Mouse (Mus musculus) T-helper 1 cell (primary cell): ENCODE measurements at regions not wholly inside any gene's neighbourhood (a gene's known extent, or its start where the extent isn't known, plus 50 kb on each side); places are given as distances from the start of the nearest gene placed in this dataset.

ENCODE experiments used
- in situ Hi-C: fragments of 300-600 bp; cut with MboI, MseI; formaldehyde crosslinking; loops from one replicate; pipeline ENCODE4 v1.15.1; 2025; ENCODE audit warnings: high pct_unique_total_duplicates

DNA sequence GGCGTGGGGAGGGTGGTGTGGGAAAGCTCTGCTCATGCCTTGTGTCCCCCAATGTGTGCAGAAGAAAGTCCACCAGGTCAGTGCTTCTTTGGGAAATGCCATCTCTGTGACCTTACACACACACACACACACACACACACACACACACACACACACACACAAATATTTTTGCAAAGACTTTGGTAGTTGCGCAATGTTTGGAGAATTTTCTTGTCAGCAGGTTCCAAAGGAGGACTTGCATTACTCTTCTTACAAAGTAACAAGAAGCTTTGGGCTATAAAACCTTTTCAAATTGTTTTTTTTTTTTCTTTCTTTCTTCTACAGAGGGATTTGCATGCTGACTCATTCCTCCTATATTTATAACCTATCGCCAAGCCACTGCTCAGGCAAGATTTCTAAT, 59.1 kb upstream of the Npvf start:
- in situ Hi-C loops, result no loop called here

DNA sequence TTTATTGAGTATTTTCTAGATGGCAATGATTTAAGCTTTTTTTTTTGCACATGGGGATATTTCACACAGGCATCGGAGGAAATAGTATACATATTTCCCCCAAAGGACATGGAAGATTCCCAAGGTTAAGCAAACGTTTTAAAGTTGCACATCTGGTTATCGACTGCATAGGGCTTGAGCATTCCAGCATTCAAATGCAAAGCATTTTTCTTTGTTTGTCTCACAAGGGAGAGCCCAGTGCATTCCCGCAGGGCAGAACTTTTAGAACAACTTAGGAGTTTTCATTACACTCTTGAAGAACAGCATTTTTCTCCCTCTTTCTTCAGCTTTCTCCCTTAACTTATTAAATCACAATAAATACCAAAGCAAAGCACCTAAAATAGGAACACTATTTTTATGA, 64.4 kb upstream of the Npvf start:
- in situ Hi-C loops, result no loop called here

DNA sequence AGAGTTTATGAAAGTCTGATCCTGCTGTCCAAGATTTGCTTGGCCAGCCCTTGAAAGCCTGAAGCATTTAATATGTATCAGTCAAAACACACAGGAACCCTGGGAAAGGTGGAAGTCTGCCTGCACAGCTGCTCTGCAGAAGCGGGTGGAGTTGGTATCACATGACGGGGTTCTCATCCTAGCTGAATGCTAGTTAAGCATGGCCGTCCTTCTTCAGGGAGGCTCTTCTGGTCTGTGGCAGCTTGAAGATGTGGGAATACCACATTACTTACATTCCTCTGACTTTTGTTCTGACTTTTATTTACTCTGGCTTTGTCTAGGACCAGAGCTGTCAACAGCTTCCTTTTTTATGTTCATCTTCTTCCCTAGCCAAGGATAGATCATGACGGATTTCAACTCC, 66.1 kb upstream of the Npvf start:
- in situ Hi-C loops, result loop anchor here (10.0 kb wide), 1 partner anchor 1204 kb away; no protein-coding TSS in a partner anchor

DNA sequence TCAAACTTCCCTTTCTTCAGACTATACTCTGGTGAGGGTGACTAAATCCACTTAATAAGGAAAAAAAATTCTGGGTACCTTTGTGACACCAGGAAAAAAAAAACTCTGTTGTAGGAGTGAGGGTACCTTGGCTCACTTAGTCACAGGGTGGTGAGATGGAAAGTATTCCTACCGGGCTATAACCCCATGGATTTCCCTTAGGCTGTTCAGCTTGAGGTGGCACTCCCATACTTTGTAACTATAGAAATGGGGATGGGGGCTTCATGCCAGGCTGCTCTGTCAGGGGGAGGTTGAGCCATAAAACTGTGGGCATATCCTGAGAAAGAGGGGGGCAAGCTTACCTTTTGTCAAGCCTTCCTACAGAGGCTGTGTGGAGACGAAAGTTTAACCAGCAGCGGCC, 71.4 kb upstream of the Npvf start:
- in situ Hi-C loops, result loop anchor here (10.0 kb wide), 1 partner anchor 1199 kb away; no protein-coding TSS in a partner anchor

DNA sequence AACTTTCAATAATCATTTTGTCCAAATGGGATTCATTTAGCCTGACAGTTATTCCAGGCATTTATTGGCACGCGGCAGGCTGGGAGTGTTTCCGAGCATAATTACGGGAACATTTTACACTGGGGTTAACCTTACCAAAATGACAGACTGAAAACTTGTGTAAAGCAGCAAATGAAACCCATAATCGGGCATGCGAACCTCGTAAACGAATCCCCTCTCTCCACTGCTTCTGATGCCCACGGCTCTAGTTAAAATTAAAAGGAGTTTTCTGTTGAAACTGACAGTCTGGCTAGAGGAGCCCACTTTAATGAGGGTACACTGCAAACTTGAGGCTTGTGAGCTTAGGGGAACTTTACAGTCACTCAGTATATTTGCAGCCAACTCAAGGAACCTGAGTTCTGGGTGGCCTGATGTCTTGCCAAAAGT, 71.9 kb upstream of the Npvf start:
- in situ Hi-C loops, result loop anchor here (10.0 kb wide), 1 partner anchor 1199 kb away; no protein-coding TSS in a partner anchor

DNA sequence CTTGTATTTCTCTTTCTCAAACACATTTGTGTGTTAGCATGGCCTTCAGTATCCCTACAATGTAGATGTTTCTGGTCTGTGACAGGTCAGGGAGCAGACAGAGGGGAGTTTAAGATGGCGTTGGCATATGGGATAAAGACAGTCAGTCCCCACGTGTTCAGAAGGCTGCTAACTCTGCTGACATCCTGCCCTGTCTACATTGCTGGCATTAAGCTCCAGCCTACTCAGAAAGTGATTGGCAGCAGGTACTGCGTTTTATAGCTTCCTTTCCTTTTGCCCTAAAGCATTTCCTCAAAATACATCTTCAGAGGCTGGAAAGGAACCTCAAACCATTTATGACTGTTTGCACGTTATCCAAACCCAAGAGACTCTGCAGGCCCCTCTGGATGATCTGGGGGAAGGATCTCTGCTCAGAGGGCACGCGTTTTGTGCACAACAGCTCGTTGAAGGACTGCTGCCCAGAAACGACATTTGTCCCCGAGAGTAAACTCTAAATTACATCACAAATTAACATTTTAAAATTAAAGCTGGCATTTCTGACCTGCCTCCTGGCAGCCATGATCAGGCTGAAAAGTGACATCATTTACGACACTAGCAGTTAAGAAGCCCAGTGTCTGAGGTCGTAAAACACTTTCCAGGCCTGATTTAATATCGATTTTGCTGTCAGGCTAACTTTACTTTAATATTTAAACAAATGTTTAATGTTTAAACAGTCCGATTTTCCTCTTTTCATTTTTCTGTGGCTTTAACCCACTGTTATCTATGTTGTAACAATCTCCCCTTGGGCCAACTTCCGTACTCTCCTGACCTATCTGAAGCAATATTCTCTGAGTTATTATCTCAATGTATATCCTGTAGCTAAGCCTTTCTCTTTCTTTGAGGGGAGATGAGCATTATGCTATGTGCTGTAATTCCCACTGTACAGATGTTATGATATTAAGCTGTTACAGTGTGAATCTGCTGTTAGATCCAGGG, 76.8 kb upstream of the Npvf start:
- in situ Hi-C loops, result no loop called here

DNA sequence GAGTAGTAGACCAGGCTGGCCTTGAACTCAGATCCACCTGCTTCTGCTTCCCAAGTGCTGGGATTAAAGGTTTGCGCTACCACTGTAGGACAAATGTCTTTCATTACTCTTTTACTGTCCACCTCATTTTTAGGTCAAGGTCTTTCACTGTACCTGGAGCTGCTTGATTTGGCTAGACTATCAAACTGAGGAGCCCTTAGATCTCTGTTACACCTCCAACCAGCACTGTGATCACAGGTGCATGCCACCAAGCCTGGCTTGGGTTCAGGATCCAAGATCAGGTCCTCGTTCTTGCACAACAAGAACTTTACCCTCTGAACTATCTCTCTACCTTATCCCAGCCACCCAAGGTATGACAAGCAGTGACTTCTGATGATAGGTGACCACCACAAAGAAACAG, 80.5 kb upstream of the Npvf start:
- in situ Hi-C loops, result no loop called here

DNA sequence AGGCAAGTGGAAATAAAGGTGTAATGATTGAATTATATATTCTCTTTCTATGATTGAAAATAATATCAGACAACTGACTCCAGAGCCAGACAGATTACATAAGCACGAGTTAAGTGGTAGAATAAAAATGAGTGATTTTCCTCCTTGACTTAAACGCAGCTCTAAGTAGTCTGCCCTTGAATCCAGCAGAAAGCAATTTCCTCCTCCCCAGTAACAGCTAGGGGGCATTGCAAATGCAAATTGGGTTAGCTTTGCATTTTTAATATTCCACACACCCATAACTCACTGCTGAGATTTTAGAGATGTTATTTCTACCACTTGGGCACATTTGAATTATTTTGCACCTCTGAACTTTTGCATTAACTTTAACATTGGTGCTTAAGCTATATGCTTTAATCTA, 81.6 kb upstream of the Npvf start:
- in situ Hi-C loops, result no loop called here

DNA sequence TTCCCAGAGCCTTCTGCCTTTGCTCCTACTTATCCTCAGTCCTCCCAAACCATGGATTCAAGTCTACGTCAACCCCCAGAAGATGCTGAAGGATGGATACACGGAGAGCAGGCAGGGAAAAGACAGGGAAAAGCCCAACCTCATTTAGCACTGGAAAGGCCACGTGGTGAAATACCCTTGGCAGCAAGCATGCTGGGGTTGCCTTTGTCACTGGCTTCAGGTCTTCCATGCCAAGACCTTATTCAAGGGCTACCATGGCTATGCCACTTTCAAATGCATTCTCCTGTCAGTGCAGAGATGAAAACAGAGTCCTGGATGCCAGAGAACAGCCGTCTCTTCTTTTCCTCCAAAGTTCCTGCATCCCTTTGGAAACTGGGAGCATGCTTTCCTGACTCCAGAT, 87.8 kb upstream of the Npvf start:
- in situ Hi-C loops, result no loop called here

DNA sequence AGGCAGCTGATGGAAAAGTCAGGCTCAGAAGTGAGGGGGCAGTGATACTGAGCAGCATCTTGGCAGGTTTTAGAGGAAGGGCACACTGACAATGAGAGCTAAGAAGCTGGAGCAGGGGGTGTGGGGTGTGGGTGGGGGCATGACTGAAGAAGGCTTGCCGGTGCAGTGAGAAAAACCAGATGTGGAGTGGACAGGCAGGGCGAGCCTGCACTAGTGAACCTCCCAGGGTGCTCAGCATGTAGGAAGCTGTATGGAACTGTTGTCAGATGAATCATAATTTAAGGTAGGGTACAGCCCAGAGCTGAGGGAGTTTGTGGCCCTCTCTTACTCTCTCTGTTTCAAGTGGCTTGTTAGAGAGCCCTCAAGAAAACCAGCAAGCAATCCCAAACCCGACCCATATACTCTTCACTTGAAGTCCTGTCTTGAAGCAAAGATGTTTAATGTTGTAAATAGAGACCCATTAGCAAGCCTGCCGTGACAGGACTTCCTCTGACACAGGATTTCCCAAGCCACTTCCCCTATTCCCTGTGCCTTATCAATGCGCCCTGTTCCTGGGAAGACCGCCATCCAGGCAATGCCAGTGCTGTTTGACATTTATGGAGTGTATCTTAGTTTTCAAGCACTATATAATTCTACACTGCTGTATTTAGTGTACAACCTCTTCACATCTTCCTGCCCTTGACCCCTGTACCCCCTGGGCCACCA, 90.4 kb upstream of the Npvf start:
- in situ Hi-C loops, result no loop called here

DNA sequence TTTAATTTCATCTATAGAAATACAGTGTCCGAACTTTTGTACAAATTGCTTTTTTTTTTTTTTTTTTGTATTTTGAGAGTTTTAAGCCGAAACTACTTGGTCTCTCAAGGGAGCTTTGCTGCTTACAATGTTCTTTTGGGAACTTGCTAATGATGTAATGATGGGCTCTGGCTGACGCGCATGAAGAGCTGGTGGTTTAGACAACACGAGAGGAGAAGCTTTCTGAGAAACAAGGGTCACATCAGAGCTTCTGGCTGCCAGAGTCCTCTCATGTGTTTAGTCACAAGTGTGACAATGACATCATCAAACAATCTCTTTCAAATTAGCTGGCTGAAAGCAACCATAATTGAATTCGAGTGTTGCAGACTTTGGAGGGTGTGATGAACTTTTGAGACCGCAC, 98.9 kb upstream of the Npvf start:
- in situ Hi-C loops, result no loop called here

DNA sequence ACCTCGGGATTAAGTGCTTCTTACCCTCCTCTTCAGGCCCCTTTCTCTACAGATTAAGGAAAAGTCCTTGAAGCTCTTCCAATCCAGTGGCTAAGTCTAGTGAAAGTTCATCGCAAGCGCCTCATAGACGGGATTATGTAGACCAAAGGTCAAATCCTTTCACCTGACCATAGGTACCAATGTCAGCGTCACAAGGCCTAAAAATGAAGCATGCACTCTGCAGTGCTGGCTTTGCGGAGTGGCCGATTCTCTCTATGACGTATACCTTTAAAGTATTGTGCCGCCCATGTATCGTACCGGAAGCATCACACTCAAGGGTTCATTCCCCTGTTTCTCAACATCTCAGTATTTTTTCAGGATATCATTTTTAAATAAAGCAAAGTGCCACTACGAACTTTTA, 100.5 kb upstream of the Npvf start:
- in situ Hi-C loops, result no loop called here

DNA sequence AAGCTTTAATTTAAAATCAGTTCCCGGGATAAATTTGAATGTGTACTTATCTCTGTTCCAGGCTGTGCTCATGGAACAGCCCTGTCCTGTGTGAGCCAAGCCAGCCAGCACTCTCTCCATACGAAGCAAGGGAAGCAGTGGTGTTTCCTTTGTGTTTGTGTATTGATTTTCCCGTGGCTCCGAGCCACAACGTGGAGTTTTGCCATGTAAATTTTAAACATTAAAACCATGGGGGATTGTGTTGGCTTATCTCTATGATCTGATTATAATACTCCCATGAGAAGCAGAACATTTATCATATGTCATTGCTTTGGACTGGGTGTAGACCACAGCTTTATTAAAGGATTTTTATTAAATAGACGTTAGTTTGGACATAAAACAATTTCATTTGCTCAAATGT, 106.1 kb upstream of the Npvf start:
- in situ Hi-C loops, result no loop called here

DNA sequence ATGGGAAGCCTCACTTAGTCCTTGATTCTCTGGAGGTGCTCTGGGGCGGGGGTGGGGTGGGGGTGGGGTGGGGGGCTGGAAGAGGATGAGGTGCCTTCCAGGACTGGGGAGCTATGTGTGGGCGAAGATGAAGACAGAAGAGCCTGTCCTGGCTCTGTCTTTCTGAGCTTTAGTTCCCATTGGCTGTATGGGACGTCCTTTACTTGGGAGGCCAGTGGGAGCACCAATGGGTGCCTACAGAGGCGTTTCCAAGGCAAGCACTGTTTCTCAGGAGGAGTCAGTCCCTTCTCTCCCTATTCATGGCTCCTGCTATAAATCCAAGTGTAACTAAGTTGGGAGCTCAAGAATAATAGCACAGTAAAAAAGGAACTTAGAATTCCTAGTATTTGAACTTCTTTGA, 108.9 kb upstream of the Npvf start:
- in situ Hi-C loops, result no loop called here

DNA sequence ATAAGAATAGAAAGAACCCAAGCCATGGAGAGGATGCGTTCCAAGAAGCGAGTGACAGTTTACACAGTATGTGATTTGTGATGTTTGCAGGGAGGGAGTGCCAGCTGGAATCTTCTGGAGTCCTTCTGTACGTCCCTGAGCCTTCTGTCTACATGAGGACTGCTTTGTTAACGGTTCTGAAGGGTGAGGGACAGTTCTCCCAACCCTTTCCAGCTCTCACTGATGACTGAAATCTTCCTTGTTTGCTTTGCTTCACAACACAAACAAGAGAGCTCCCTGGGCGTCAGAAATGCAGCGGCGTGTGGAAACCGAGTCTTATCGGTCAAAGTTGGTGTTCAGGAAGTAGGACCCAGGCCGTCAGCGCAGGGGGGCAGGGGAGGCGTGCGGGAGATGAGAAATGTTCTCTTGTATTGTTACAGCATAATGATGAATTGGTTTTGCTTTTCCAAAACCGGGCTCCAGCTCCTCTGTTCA, 112.2 kb upstream of the Npvf start:
- in situ Hi-C loops, result no loop called here

DNA sequence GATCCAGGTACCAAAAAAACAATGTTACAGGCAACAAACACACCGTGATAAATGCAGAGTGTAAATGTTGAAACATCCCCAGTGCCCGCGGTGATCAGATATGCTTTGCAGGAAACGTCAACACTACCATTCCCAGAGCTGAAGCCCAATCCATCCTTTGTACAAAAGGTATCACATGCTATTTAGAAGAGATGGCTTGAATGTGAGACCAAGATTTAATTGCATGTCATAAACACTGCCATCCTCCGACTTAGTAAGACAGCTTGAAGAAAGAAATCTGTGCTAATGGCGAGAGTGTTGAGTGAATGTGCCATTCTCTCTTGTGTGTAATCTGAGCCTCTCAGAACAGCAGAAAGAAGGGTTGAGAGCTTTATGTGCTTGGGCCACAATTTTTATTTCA, 112.9 kb upstream of the Npvf start:
- in situ Hi-C loops, result no loop called here

DNA sequence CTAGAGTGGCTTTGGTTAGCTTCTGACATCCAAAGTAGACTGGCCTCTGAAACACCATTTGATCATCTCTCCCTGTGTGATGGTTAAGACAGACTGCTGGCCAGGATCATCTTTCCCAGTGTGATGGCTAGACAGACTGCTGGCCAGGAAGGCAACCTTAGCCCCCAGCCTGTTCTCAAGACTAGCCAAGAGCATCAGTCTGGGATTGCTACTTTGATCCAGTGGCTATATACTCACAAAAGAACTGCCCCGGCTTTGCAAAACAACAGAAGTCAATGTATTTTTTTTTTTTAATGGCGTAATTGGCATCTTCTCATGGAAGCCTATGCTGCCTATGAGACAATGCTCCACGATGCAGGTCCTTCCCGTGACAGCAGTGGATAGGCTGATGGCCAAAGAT, 113.6 kb upstream of the Npvf start:
- in situ Hi-C loops, result no loop called here

DNA sequence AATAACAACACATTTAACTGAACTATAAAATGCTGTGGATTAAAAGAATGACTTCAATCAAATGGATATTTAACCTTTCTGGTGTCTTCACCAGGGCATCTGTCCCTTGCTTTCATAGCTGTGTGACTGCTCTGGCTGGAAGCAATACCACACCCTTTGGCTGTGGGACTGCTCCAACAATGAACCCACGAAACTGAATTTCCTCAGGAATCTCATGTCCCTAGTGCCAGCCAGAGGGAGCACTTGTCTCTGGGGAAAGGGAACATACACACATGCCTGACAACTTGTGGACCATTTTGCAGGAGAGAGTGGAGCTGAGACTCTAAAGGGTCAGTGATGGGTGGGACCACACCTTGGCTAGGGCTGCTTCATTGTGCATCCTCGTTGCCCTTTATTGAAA, 114.9 kb upstream of the Npvf start:
- in situ Hi-C loops, result no loop called here

DNA sequence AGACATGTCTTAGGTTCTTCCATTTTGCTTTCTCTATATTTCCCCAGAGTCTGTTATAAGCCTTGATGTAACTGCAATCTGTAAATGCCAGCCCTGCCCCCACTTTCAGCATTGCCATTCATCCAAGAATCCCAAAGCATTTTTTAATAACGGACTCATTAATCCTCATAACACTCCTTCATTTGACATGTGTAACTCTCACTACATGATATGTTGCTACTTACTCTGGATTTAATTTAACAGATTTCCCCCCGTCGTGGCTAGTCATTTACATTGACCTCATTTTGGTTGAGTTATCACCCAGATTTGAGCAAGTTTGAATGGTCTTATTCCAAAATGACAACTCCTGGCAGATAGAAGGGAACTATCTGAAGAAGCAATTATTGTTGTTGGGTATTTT, 116.2 kb upstream of the Npvf start:
- in situ Hi-C loops, result no loop called here

DNA sequence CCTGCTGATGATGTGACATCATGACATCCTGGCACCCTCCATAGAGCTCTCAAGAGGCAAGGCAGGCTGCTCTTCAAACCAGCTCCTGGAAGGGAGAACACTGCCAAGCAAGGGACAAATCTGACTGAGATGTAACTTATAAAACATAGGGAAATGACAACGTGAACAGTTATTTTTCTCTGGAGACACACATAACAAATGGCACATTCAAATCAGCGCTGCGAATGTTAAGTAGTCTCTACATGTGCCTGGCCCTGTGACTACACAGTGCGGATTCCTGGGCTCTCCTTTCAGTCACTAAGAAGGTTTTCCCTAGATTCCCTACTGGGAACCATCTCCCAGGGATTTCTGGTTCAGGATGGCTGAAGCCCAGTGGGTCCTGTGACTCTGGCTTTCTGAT, 121.4 kb upstream of the Npvf start:
- in situ Hi-C loops, result no loop called here

DNA sequence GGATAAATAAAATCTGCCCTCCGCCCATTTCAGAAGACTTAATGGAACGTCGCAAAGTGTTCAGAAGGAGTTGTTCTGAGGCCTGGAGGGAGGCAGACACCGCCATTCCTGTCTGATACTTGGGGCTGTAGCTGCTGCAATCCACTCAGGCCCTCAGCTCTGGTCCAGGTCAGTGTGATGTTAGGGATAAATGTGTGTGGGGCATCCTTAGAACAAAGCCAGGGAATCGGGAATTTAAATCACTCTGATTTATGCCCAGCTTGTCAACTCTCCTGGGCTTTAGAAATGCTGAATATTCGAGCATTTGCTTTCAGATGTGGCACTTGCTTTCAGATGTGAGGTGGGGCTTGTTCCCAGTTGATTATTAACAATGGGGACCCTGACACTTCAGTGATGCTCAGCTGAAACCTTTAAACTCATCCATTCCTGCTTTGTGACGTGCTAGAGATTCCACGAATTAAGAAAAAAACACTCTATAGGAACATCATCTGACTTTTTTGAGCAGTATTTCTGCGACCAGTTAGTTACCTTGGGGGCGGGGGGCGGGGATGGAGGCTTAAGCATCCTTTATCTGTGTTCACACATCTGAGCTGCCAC, 122.1 kb upstream of the Npvf start:
- in situ Hi-C loops, result no loop called here

DNA sequence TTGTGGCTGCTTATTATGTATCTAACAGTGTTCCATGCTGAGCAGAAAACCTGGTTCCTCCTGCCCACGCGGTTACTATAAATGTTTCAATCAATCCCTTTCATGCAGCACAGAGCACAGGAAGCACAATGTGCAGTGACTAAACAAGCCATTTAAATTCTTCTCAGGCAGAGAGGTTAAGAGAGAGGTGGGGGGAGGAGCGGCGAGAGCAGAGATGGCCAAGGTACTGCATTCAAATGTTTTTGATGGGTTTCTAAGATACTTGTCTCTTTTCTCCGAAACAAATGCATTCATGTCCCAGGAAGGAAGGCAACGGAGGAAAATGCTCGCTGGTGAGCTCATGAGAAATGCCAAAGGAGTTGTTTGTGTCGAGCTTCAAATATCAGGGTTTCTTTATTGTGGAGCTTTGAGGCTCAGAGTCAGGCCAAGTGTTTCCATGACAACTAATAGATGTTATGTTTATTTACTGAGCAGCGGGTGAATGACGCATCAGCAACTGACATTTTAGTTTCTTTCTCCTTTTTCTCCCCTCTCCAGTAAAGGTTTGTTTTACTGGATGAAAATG, 122.8 kb upstream of the Npvf start:
- in situ Hi-C loops, result no loop called here
